ENCODE assay signal across 10 mouse cellular contexts in the genomic region with DNA sequence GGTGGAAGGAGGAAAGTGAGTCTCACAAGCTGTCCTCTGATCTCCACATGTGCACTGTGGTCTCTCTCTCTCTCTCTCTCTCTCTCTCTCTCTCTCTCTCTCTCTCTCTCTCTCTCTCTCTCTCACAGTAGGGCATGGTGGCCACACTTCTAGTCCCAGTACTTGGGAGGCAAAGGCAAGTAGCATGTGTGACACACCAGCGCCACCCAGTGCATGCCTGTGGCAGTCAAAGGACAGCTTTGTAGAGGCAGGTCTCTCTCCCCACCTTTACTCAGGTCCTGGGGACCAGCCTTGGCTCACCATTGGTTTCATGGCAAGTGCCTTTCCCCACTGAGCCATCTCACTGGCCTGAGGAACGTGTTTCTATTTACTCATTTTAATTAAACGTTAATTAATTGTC. TPM values are rescaled to one million over a fixed set of nuclear protein-coding genes. Genes with fewer than 3 reads are reported as not detected.
DNase-seq lines count a peak whose midpoint lies in the region; TF ChIP-seq lines count a peak whose summit lies in the region.
"Had no signal": no experiment of that assay in that cellular context is flagged by ENCODE, and none has a peak within 500 bp of the region (broad histone marks: within the 10 kb centered on the region; RNA-seq: fewer than 3 reads in every experiment).

No protein-coding gene starts in this region.

- no peak overlapping the region for H3K27ac ChIP-seq in heart, adult 2 months
- H3K27ac ChIP-seq in olfactory bulb, adult 2 months (ENCODE audit: insufficient read depth, low read depth, low read length) = no peak overlapping the region
- H3K27ac ChIP-seq: stomach, embryonic 15.5 days had no signal

- TF ChIP-seq EP300 in heart, adult 2 months (IDR thresholded peaks at IDR 0.05; ENCODE audit: insufficient read depth, low read depth, low read length) = no peak

- TF ChIP-seq CTCF in heart, adult 2 months (IDR thresholded peaks at IDR 0.05) = peak; percentile 55
- TF ChIP-seq CTCF in olfactory bulb, adult 2 months (IDR thresholded peaks at IDR 0.05; ENCODE audit: insufficient read depth, low read depth, low read length) = peak; percentile 35; the same call in 1 of the 2 replicates

- no peak overlapping the region for H3K9ac ChIP-seq in heart, adult 2 months (ENCODE audit: low read depth, low read length)
- H3K9ac ChIP-seq: stomach, embryonic 15.5 days had no signal

- H3K27me3 ChIP-seq in heart, adult 2 months (ENCODE audit: control insufficient read depth, insufficient read depth, low read length) = no peaks in the 10 kb centered on the region
- H3K27me3 ChIP-seq: stomach, embryonic 15.5 days had no signal

- intact Hi-C loops in heart, adult 2 months (cut with DNase I) = no loop called here
- intact Hi-C loops in heart, postnatal 25 days (cut with DNase I) = no loop called here

- TF ChIP-seq POLR2A in heart, adult 2 months (IDR thresholded peaks at IDR 0.05; ENCODE audit: insufficient read depth, low read depth, low read length) = no peak
- no peak for TF ChIP-seq POLR2A in olfactory bulb, adult 2 months (IDR thresholded peaks at IDR 0.05; ENCODE audit: insufficient read depth, low read depth, low read length)

- peak; percentile 23 to 33 for DNase-seq in heart, adult 2 months
- DNase-seq in heart, postnatal 25 days (ENCODE audit: low spot score) = no peak
- DNase-seq in 3T3-L1 (ENCODE audit: low read depth, low spot score) = peak; percentile 56
- peak; percentile 86 for DNase-seq in ZHBTc4 (ENCODE audit: low read depth, low spot score)
- peak; percentile 61 for DNase-seq in embryo, embryonic 10.5 days (ENCODE audit: low spot score)
- DNase-seq in layer of hippocampus, postnatal 10 days (ENCODE audit: low spot score in 2 of 2) = peak; percentile 66 to 70
- peak; percentile 37 to 45 for DNase-seq in urinary bladder, postnatal 36 days (ENCODE audit: low spot score in 2 of 2)

- H3K4me1 ChIP-seq in heart, adult 2 months (ENCODE audit: control insufficient read depth, insufficient read depth, low read length) = peaks cover 2% of the 10 kb centered on the region; the same call in 1 of the 2 replicates
- H3K4me1 ChIP-seq in olfactory bulb, adult 2 months (ENCODE audit: control insufficient read depth, insufficient read depth, low read length) = peaks cover 13% of the 10 kb centered on the region

- WGBS in heart, adult 2 months = 24% methylated on average over 3 of the region's 3 CpGs
- WGBS in olfactory bulb, adult 2 months = 32% methylated on average over 3 of the region's 3 CpGs

- no peak overlapping the region for H3K4me3 ChIP-seq in heart, adult 2 months
- no peak overlapping the region for H3K4me3 ChIP-seq in olfactory bulb, adult 2 months (ENCODE audit: insufficient read depth, low read depth, low read length)
- H3K4me3 ChIP-seq: stomach, embryonic 15.5 days had no signal

- H3K36me3 ChIP-seq in heart, adult 2 months (ENCODE audit: control insufficient read depth, insufficient read depth, low read length) = no peaks in the 10 kb centered on the region
- H3K36me3 ChIP-seq: stomach, embryonic 15.5 days had no signal

- no peaks in the 10 kb centered on the region for H3K79me2 ChIP-seq in heart, adult 2 months (replicated peaks; ENCODE audit: control insufficient read depth, insufficient read depth, low read length)

RNA-seq across cellular contexts. Expression of a gene that starts 2.2 kb away (rescaled TPM):
- total RNA-seq in heart, adult 2 months (2021) = not detected
- polyA plus RNA-seq in heart, adult 2 months (2012; rRNA removed) = not detected in 2 replicates
- total RNA-seq in heart, postnatal 25 days (2021) = not detected
- total RNA-seq in layer of hippocampus, postnatal 10 days (2021) = under 1 TPM; 0.21 to 0.69 TPM
- polyA plus RNA-seq in olfactory bulb, adult 2 months (2012; ENCODE audit: insufficient read depth, insufficient read length, low replicate concordance, missing spikeins) = not detected in 2 replicates

RNA-seq across cellular contexts. Expression of a gene that starts 29.4 kb away (rescaled TPM):
- 1 to 10 TPM in 1 of 2 experiments, under 1 TPM in 1; 0.70 to 2.5 TPM for total RNA-seq in heart, adult 2 months (2021)
- polyA plus RNA-seq in heart, adult 2 months (2012; rRNA removed) = 1.9 and 2.6 TPM in 2 replicates
- total RNA-seq in heart, postnatal 25 days (2021) = under 1 TPM; 0.73 to 0.98 TPM
- total RNA-seq in layer of hippocampus, postnatal 10 days (2021) = not detected
- not detected in 2 replicates for polyA plus RNA-seq in olfactory bulb, adult 2 months (2012; ENCODE audit: insufficient read depth, insufficient read length, low replicate concordance, missing spikeins)
- total RNA-seq: left cerebral cortex, postnatal 10 days had no signal

RNA-seq across cellular contexts. Expression of a gene that starts 44.3 kb away (rescaled TPM):
- total RNA-seq in heart, adult 2 months (2021) = 10 to 100 TPM; 13.7 to 14.2 TPM
- polyA plus RNA-seq in heart, adult 2 months (2012; rRNA removed) = 12.4 and 14.1 TPM in 2 replicates
- total RNA-seq in heart, postnatal 25 days (2021) = 10 to 100 TPM; 15.0 to 15.3 TPM
- 10 to 100 TPM; 64.7 to 68.5 TPM for total RNA-seq in layer of hippocampus, postnatal 10 days (2021)
- polyA plus RNA-seq in olfactory bulb, adult 2 months (2012; ENCODE audit: insufficient read depth, insufficient read length, low replicate concordance, missing spikeins) = not detected in 2 replicates

Comparison
In these comparisons a context has a peak if more than half of its experiments do, and no peak if none do; other contexts are left out.
1. RNA of a gene that starts 44.3 kb away (total RNA-seq): 64.7 to 68.5 TPM in layer of hippocampus, postnatal 10 days; 15.0 to 15.3 TPM in heart, postnatal 25 days and 13.7 to 14.2 TPM in heart, adult 2 months; every median in the first group is over 4 times any median in the second.